In genomic region chr19:6942249-6942691, GRCm38 (mm10) we compare ENCODE assay signal across 8 mouse cellular contexts. TPM values are rescaled to one million over a fixed set of nuclear protein-coding genes. Genes with fewer than 3 reads are reported as not detected.
DNase-seq lines count a peak whose midpoint lies in the region; ATAC-seq lines count a peak whose summit lies in the region.

TSS of gene Gpr137 (minus strand) at chr19:6942480.

- H3K4me1 ChIP-seq in hindbrain, embryonic 11.5 days (replicated peaks; ENCODE audit: control insufficient read depth, insufficient read depth, low read length) = peaks cover 7% of the 10 kb centered on the region

- peak; percentile 89 for DNase-seq in MN1 (ENCODE audit: low spot score)
- peak; percentile 95 for DNase-seq in cerebellum, adult 9-10 months
- peak; percentile 93 to 95 for DNase-seq in frontal cortex, adult 2 months (ENCODE audit: extremely low spot score in 1 of 2, low spot score in 1 of 2)
- DNase-seq in hindbrain, embryonic 11.5 days (ENCODE audit: low spot score) = peak; percentile 88
- DNase-seq in layer of hippocampus, postnatal 14 days (ENCODE audit: low spot score in 2 of 2) = peak; percentile 90 to 94
- DNase-seq in lung, postnatal 14 days = peak; percentile 95
- peak; percentile 78 for DNase-seq in retina, adult 2 months (ENCODE audit: low read depth, low spot score)
- peak; percentile 94 to 97 for DNase-seq in thymus, postnatal 36 days

- peak; percentile 83 for ATAC-seq in hindbrain, embryonic 11.5 days (ENCODE audit: low FRiP score)

- no peaks in the 10 kb centered on the region for H3K27me3 ChIP-seq in hindbrain, embryonic 11.5 days (ENCODE audit: control insufficient read depth, insufficient read depth, low read length)

- WGBS in hindbrain, embryonic 11.5 days = under 1% methylated on average over 26 of the region's 27 CpGs

- no peaks in the 10 kb centered on the region for H3K36me3 ChIP-seq in hindbrain, embryonic 11.5 days (ENCODE audit: control insufficient read depth, insufficient read depth, low read length)

- no peaks in the 10 kb centered on the region for H3K9me3 ChIP-seq in hindbrain, embryonic 11.5 days (ENCODE audit: control insufficient read depth, low read length)

- H3K9ac ChIP-seq in hindbrain, embryonic 11.5 days (ENCODE audit: low read depth, low read length) = peak within 1 kb of the TSS; percentile 88

- H3K4me3 ChIP-seq in hindbrain, embryonic 11.5 days (ENCODE audit: low read depth, low read length) = peak within 1 kb of the TSS; percentile 69

- H3K27ac ChIP-seq in hindbrain, embryonic 11.5 days (ENCODE audit: low read depth, low read length) = peak within 1 kb of the TSS; percentile 93

- peak within 1 kb of the TSS; percentile 99 for H3K4me2 ChIP-seq in hindbrain, embryonic 11.5 days (replicated peaks; ENCODE audit: low read depth, low read length)

RNA-seq across cellular contexts. Expression of gene Gpr137, which starts in this region (rescaled TPM):
- 105 TPM in 2 replicates for polyA plus RNA-seq in frontal cortex, adult 2 months (2012; rRNA removed)
- 27.9 and 34.0 TPM in 2 replicates for polyA plus RNA-seq in hindbrain, embryonic 11.5 days (2014; fragmentation: Nextera tagmentation; extraction: Ambion mirVana)
- 10 to 100 TPM; 88.1 to 94.9 TPM for total RNA-seq in layer of hippocampus, postnatal 14 days (2021)

Comparison
In these comparisons a context has a peak if more than half of its experiments do, and no peak if none do; other contexts are left out.
1. Peak in every context shown above with its lines: DNase-seq, ATAC-seq, H3K4me3 ChIP-seq and H3K27ac ChIP-seq.